In the genomic region with DNA sequence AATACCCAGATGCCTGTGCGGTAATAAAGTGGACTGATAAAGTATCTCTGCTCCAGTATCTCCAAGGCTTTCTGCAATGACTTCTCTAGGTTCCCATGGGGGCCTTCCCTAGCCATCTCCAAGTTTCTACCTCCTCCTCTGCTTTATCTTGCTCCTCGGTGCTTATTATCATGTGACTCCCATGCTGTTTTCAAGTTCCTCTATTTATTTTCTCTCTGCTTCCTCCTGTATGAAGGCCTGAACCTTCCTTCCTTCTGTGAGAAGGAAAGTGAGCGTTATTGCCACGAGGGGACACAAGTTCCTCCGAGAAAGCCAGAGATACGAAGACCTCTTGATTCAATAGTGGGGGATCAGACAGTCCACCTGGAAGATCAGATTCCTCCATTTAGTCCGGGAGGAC, we compare ENCODE assay signal across 9 mouse cellular contexts.
"Had no signal": no experiment of that assay in that cellular context is flagged by ENCODE, and none has a peak within 500 bp of the region (broad histone marks: within the 10 kb centered on the region; RNA-seq: fewer than 3 reads in every experiment).

No protein-coding gene starts in this region.

- H3K9me3 ChIP-seq: limb, embryonic 13.5 days; midbrain, embryonic 13.5 days had no signal

- H3K36me3 ChIP-seq: limb, embryonic 13.5 days; midbrain, embryonic 13.5 days had no signal

- DNase-seq: kidney, postnatal 36 days; lung, embryonic 14.5 days; lung, postnatal 10 days; right cerebral cortex, adult 18-20 months; right cerebral cortex, postnatal 25 days; thymus, postnatal 36 days had no signal

- H3K27ac ChIP-seq: limb, embryonic 13.5 days; macrophage; midbrain, embryonic 13.5 days had no signal

- H3K4me2 ChIP-seq: limb, embryonic 13.5 days; lung, embryonic 14.5 days; midbrain, embryonic 13.5 days had no signal

- H3K4me3 ChIP-seq: limb, embryonic 13.5 days; midbrain, embryonic 13.5 days had no signal

- H3K9ac ChIP-seq: limb, embryonic 13.5 days; lung, embryonic 14.5 days; midbrain, embryonic 13.5 days had no signal
